Mouse (Mus musculus): ENCODE measurements around the gene Rsad2.
"Not testable (repeated sequence)": the region's sequence is repeated elsewhere in the genome, so short reads cannot be mapped to it uniquely, and the experiment has no call there.

Rsad2 gene

GRCm38 (mm10) chr12:26456028-26456698, at the start of gene Rsad2:
Rsad2 (minus strand) TSS chr12:26456452.
- peak; percentile 77 to 89 for DNase-seq

DNA sequence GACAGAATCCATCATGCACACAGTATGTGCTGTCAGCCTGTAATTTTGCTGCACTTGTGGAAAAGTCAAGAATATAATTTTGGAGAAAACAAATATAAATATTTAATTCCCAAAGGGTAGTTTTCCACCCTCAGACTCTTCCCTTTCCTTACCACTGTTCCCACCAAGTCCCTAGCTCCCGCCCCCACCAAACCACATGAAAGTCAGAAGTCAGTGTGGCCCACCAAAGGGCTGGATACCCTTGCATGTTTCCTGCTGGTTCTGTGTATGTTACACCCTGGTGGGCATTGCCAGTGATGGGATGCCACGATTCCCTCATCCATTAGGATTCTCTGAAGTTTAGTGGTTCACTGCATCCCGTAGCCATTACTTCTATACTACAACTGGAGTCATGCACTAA, 44.8 kb upstream of the Rsad2 start:
- no peak for DNase-seq

- DNase-seq, result no peak
Observed at GRCm38 (mm10) chr12:26489942-26490341, 33.7 kb upstream of the Rsad2 start.

DNA sequence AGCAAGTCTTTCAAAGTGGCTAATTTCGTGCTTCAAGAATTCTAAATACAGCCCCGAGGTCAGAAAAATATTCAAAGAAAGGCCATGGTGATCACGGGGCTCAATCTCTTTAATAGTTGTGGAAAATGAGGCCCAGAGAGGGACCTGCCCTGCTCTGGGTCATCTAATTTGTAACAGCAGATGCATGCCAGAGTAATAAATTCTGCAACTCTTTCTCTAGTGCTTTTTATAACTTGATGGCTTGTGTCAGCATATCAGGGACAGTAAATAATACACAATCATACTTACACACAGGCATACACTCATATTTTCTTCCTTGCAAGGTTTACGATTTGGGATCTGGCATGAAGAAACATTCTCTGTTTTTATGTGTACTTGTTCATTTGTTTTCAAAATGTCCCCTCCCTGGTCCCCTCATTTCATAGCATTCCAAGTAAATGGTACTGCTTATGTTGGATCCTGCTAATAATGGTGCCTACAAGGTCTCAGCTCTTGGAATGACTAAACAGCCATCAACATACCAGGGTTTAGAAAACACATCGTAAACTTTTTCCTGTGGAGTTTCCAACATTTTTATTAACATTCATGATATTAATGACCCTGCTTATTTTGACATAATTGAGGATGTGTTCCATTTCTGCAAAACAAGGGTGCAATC, 32.5 kb upstream of the Rsad2 start:
- DNase-seq, result no peak

DNA sequence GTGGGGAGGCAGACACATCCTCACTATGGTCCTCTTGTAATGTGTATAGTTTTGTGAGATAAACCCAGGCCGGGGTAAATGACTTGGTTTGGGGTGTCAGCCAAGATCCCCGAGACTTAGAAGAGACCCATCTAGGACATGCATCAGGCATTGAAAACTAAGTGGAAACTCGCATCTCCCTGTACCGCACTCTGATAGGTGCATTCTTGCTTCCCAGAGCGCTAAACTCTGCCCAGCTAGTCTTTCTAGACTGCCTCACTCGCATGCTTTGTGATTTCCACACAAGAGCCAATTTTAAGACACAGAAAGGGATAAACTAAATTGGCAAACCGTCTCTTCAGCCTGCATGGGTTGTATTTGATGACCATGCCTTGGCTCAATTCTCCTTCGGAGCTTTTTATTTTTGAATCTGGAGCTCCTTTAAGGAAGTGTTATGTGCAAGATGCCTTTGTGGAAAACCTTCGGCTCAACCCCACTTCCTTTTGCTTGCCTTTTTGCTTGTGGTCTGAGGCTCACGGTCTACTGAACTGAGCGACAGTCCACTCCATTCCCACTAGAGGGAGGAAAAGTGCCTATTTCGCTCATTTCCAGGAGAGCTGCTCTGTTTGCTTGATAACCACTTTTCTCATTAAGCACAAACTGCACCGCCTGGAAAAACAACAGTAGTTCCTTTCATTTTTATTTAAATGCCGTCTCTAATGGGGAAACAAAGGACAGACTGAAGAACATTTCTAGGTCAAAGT, 31.8 kb upstream of the Rsad2 start:
- DNase-seq, result no peak

GRCm38 (mm10) chr12:26485738-26486580, 29.7 kb upstream of the Rsad2 start:
- not testable (repeated sequence) for DNase-seq

DNA sequence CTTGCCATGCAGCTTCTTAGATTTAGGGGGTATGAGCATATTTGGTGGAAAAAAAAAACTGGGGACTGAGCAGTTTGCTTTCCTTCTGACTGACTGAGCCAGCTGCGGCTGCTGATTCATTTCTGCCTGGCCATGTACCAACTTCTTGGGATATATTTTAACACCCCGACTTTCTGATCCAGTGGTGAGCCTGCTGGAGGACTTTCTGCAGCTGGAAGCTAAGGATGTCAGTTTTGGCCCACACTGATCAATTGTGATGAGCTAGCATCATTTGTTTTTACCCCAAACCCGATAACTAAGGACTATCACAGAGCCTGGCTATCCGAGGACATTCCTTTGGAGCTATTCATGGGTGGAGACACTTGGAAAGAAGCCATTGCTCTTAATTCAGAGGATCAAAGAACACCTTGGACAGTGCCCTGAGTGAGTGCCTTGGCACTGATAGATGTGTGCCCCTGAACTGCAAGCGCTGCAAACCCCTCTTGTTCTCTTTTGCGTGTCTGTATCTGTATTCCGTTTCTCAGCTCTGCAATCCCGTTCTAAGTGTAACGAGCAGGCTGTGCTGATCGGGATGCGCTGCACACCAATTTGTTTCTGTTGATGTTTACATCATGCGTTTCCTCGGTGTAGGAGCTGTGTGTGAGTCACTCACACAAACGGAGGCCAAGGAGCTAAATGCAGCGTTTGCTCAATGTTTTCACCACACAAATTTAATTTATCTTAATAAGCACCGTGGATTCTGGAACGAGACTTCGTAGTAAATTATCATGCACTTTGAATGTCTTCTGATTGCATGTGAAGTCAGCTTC, 22.1 kb upstream of the Rsad2 start:
- no peak for DNase-seq

- DNase-seq, result no peak
Observed at GRCm38 (mm10) chr12:26477198-26477597, 20.9 kb upstream of the Rsad2 start.

GRCm38 (mm10) chr12:26473746-26474145, 17.5 kb upstream of the Rsad2 start:
- DNase-seq, result no peak

DNA sequence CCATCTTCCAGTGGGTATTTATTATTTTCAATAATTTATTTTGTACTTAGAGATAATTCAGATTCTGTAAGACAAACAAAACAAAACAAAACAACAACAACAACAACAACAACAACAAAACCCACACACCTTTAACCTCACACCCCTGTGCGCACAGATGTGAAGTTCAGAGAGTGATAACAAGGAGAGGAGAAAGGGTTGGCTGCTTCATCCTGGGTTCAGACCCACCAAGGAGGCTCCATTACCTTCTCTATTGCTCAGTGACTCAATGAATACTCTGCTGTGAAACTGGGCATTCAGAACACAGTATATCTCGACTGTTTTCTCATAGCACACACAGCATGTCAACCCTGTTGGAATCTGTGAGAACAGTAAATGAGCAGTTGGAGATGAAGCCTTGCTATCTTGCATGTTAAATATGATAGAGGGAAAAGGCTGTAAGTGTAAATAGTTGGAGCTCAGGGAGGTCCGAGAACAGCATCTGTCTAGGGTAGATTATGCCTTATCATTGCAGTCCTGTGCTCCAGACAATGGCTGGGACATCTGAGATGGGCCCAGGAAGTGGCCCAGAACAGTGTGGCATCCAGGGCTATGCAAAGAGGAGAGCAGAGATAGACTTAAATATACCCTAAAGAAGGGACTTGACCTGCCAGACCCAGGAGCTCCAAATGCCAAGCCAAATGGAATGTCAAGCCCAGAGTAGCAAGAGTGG, 16.7 kb upstream of the Rsad2 start:
- no peak for DNase-seq

DNA sequence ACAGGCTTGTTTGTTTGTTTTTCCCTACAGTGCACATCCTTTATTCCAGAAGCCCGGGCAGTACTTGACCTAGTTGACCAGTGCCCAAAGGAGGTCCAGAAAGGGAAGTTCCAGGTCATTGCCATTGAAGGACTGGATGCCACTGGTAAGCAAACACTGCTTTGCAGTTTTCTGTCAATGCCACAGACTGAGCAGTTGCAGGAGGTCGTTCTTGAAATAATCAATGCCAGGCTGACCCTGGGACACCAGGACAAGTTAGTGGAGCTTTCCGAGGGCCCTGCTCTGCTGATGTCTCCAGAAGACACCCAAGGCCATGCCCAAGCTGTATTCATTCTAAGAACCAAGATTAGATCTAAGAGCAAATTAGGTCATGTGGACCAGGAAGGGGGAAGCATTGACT, 15.1 kb upstream of the Rsad2 start:
- no peak for DNase-seq

DNA sequence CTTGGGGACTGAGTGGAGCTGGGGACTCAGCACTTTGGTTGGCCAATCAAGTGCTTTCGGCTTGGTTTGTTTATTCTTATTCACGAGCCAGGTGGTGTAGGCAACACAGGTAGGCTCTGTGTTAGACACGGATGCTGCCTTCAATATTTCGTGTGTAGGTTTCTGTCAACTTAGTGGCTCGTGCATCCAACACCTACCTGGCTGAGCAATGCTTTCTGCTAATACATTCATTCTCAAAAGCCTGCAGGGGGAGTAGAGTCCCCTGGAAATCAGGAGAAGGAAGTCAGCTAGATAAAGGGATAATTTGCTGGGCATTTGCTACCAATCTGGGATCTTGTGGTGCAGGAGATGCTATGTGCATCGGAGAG, 13.8 kb upstream of the Rsad2 start:
- DNase-seq, result no peak

GRCm38 (mm10) chr12:26469098-26470041, 13.1 kb upstream of the Rsad2 start, which contains the start of gene Cmpk2:
Cmpk2 (plus strand) TSS chr12:26469204.
- peak; percentile 76 to 77 for DNase-seq

DNA sequence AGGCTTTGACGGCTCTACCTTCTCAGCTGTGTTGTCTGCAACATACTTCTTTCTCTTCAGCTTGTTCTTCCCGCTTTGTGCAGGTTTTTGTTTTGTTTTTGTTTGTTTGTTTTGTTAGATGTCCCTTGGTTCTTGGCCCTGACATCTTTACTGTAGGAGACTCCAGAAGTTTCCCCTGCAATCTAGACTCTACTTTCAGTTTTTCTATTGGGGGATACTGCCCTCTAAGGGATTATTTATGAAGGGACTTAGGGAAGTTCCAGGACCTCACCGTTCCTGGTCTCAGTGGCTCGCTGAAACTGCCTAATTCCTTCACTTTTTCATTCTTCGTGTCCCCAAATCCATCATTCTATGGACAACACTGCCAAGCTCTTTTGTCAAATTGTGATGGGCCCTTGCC, 9.3 kb upstream of the Rsad2 start:
- DNase-seq, result no peak

GRCm38 (mm10) chr12:26460091-26460490, 3.8 kb upstream of the Rsad2 start:
- no peak for DNase-seq

GRCm38 (mm10) chr12:26454682-26455081, 1.6 kb downstream of the Rsad2 start:
- DNase-seq, result no peak

DNA sequence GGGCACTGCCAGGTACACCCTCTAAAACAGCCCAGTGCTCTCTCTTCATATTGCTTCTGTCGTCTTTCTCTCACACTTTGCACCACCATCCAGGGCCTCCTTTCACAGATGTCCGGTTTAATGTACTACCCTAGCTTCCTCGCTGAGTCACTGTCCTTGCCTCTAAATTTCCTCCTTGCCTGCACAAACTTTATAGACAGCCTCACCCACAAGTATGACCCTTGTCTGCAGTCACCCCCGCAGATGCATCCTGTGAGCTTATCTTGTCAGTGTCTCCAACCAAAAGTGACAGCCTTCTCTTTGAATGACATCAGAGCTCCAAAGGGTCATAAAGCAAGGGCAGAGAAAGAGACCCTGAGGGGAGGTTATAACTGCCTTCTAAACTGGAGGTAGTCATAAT, 3.3 kb downstream of the Rsad2 start:
- DNase-seq, result no peak

DNA sequence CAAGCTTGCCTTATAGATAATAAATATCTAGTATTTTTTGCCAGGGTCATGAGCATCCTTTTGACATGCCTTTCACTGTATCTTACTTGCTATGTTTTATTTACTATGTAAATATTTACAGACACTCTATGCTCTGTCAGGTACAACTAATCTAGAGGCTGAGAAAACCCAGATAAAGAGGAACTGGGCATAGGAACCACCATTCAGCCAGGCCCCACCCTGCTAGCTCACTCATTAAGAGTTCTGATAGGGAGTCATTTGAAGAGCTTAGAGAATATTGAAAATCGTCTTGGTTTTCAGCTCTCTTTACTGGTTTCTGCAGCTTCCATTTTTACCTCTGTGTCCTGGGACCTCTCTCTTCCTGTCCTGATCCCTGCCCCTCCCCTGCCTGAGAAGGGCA, 5.1 kb downstream of the Rsad2 start:
- no peak for DNase-seq

DNA sequence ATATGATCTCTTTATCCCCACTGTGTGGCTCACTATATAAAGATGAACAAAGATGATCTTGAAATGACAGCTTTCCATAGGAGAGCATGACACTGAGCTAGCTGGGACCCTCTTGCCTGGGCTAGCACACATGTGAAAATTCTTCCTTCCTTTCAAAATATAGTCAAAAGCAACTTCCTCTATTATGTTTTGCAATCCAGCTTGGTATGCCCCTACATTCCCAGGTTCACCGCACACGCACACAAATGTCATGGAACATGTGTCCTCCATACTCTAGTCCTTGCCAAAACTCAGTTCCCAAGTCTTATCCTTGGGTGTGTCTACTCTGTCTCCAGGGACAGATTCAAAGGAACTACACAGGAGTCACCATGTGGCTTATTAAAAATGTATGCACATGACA, 6.8 kb downstream of the Rsad2 start:
- no peak for DNase-seq

- no peak for DNase-seq
Observed at GRCm38 (mm10) chr12:26446377-26447045, 9.7 kb downstream of the Rsad2 start.

Data from thymus, adult 18-20 months (tissue).